In the genomic region with DNA sequence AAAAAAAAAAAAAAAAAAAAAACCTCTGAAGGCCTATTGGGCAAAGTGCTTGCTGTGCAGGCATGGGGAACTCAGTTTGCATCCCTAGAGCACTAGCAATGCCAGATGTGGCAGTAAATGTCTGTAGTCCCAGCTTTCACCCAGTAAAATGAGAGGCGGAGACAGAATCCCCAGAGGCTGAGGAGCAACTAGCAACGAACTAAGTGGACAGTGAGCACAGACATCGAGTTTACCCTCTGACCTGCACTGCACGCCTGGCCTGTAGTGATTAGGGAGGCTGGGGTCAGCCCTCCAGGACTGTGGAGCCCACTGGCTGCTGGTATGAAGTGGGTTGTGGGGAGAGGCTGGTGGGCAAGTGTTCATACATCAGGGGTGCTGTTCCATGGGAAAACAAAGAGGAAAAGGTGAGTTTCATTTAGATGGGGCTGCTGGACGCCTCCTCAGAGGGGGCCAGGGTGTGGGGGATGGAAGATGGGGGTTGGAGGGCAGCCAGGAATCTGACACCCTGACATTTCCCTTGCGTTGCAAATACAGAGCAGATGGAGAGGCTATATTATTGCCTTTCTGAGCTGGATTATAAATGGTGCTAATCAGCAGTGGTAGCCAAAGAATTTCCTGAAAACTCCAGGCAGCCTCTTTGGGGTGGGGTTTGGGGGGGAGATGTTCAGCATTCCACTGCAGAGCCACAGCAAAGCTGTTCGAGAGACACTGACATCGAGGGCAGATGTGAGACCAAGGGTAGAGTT, we compare ENCODE assay signal across 10 mouse cellular contexts.
DNase-seq lines count a peak whose midpoint lies in the region; ATAC-seq lines count a peak whose summit lies in the region.
"Had no signal": no experiment of that assay in that cellular context is flagged by ENCODE, and none has a peak within 500 bp of the region (broad histone marks: within the 10 kb centered on the region; RNA-seq: fewer than 3 reads in every experiment).

No protein-coding gene starts in this region.

- H3K9me3 ChIP-seq in forebrain, embryonic 11.5 days (ENCODE audit: control insufficient read depth, low read length) = no peaks in the 10 kb centered on the region
- H3K9me3 ChIP-seq in forebrain, embryonic 15.5 days = no peaks in the 10 kb centered on the region
- H3K9me3 ChIP-seq in hindbrain, embryonic 13.5 days = no peaks in the 10 kb centered on the region
- H3K9me3 ChIP-seq in limb, embryonic 13.5 days = peaks cover 7% of the 10 kb centered on the region; the same call in 1 of the 2 replicates

- H3K36me3 ChIP-seq in forebrain, embryonic 11.5 days (ENCODE audit: control insufficient read depth, insufficient read depth, low read length) = no peaks in the 10 kb centered on the region
- H3K36me3 ChIP-seq in forebrain, embryonic 15.5 days = no peaks in the 10 kb centered on the region
- H3K36me3 ChIP-seq in hindbrain, embryonic 13.5 days = no peaks in the 10 kb centered on the region
- H3K36me3 ChIP-seq in limb, embryonic 13.5 days = no peaks in the 10 kb centered on the region
- H3K36me3 ChIP-seq: liver, embryonic 13.5 days had no signal

- ATAC-seq in forebrain, embryonic 11.5 days (replicated peaks; ENCODE audit: low FRiP score) = no peak
- no peak for ATAC-seq in forebrain, embryonic 15.5 days (replicated peaks)
- peak; percentile 57 for ATAC-seq in hindbrain, embryonic 13.5 days (ENCODE audit: low FRiP score)
- peak; percentile 87 for ATAC-seq in limb, embryonic 13.5 days (ENCODE audit: low FRiP score, low read depth)

- peak overlapping the region; percentile 46; the same call in 1 of the 2 replicates for H3K27ac ChIP-seq in forebrain, embryonic 11.5 days (ENCODE audit: low read depth, low read length)
- H3K27ac ChIP-seq in forebrain, embryonic 15.5 days (replicated peaks) = no peak overlapping the region
- peak overlapping the region; percentile 46; the same call in 1 of the 2 replicates for H3K27ac ChIP-seq in hindbrain, embryonic 13.5 days
- peak overlapping the region; percentile 97 for H3K27ac ChIP-seq in limb, embryonic 13.5 days
- H3K27ac ChIP-seq: liver, embryonic 13.5 days had no signal

- H3K4me2 ChIP-seq in forebrain, embryonic 11.5 days (ENCODE audit: low read depth, low read length, severe bottlenecking) = no peak overlapping the region
- no peak overlapping the region for H3K4me2 ChIP-seq in forebrain, embryonic 15.5 days (replicated peaks)
- no peak overlapping the region for H3K4me2 ChIP-seq in hindbrain, embryonic 13.5 days
- H3K4me2 ChIP-seq in limb, embryonic 13.5 days (replicated peaks) = peak overlapping the region; percentile 54
- H3K4me2 ChIP-seq: liver, embryonic 13.5 days had no signal

- no peak overlapping the region for H3K4me3 ChIP-seq in forebrain, embryonic 11.5 days (ENCODE audit: low read depth, low read length)
- no peak overlapping the region for H3K4me3 ChIP-seq in forebrain, embryonic 15.5 days
- H3K4me3 ChIP-seq in hindbrain, embryonic 13.5 days = no peak overlapping the region
- H3K4me3 ChIP-seq in limb, embryonic 13.5 days = 0 out of 2 replicates have a peak overlapping the region, but pooled peaks have one; percentile 7
- H3K4me3 ChIP-seq: liver, embryonic 13.5 days had no signal

- no peak for DNase-seq in forebrain, embryonic 11.5 days (ENCODE audit: low spot score)
- peak; percentile 80 for DNase-seq in Muller cell, postnatal 12 days (ENCODE audit: inconsistent ontology term)
- no peak for DNase-seq in thymus, postnatal 0 days (ENCODE audit: low spot score)
- no peak for DNase-seq in ovary, postnatal 10 days (ENCODE audit: low spot score)
- DNase-seq in urinary bladder, postnatal 25 days (ENCODE audit: low spot score) = no peak
- DNase-seq: liver, embryonic 13.5 days; spleen, adult 18-20 months had no signal

- no peaks in the 10 kb centered on the region for H3K27me3 ChIP-seq in forebrain, embryonic 11.5 days (ENCODE audit: control insufficient read depth, insufficient read depth, low read length)
- no peaks in the 10 kb centered on the region for H3K27me3 ChIP-seq in forebrain, embryonic 15.5 days
- H3K27me3 ChIP-seq in hindbrain, embryonic 13.5 days = no peaks in the 10 kb centered on the region
- no peaks in the 10 kb centered on the region for H3K27me3 ChIP-seq in limb, embryonic 13.5 days
- H3K27me3 ChIP-seq: liver, embryonic 13.5 days had no signal

- 56% methylated on average over 8 of the region's 8 CpGs for WGBS in forebrain, embryonic 11.5 days
- WGBS in forebrain, embryonic 15.5 days = 49% methylated on average over 8 of the region's 8 CpGs
- WGBS in hindbrain, embryonic 13.5 days = 35% methylated on average over 8 of the region's 8 CpGs
- WGBS in limb, embryonic 13.5 days = 4% methylated on average over 8 of the region's 8 CpGs

- H3K4me1 ChIP-seq in forebrain, embryonic 11.5 days (replicated peaks; ENCODE audit: control insufficient read depth, insufficient read depth, low read length) = no peaks in the 10 kb centered on the region
- H3K4me1 ChIP-seq in forebrain, embryonic 15.5 days = 0 out of 2 replicates have a peak, but pooled peaks cover 7% of the 10 kb centered on the region
- H3K4me1 ChIP-seq in hindbrain, embryonic 13.5 days (replicated peaks) = peaks cover 19% of the 10 kb centered on the region
- peaks cover 64% of the 10 kb centered on the region for H3K4me1 ChIP-seq in limb, embryonic 13.5 days
- H3K4me1 ChIP-seq: liver, embryonic 13.5 days had no signal

- H3K9ac ChIP-seq in forebrain, embryonic 11.5 days (ENCODE audit: low read length) = no peak overlapping the region; the same call in 1 of the 2 replicates
- no peak overlapping the region for H3K9ac ChIP-seq in forebrain, embryonic 15.5 days (replicated peaks)
- no peak overlapping the region for H3K9ac ChIP-seq in hindbrain, embryonic 13.5 days
- no peak overlapping the region for H3K9ac ChIP-seq in limb, embryonic 13.5 days
- H3K9ac ChIP-seq: liver, embryonic 13.5 days had no signal

Comparison
In these comparisons a context has a peak if more than half of its experiments do, and no peak if none do; other contexts are left out.
1. ATAC-seq: peak in hindbrain, embryonic 13.5 days (single experiment) and limb, embryonic 13.5 days (single experiment); none in forebrain, embryonic 11.5 days (single experiment) and forebrain, embryonic 15.5 days (single experiment).